Mouse (Mus musculus) CD8-positive naive resting alpha-beta T cell, adult 2 months (primary cell): ENCODE measurements around the gene Slc25a19.
"Not testable (repeated sequence)": the region's sequence is repeated elsewhere in the genome, so short reads cannot be mapped to it uniquely, and the experiment has no call there.

Experiments
- DNase-seq, 2 experiments: peaks; one replicate each; pipeline ENCODE4 v3.0.0; 2022; ENCODE audit warnings: low read depth in 2 of 2, low spot score in 2 of 2

Slc25a19 gene

DNA sequence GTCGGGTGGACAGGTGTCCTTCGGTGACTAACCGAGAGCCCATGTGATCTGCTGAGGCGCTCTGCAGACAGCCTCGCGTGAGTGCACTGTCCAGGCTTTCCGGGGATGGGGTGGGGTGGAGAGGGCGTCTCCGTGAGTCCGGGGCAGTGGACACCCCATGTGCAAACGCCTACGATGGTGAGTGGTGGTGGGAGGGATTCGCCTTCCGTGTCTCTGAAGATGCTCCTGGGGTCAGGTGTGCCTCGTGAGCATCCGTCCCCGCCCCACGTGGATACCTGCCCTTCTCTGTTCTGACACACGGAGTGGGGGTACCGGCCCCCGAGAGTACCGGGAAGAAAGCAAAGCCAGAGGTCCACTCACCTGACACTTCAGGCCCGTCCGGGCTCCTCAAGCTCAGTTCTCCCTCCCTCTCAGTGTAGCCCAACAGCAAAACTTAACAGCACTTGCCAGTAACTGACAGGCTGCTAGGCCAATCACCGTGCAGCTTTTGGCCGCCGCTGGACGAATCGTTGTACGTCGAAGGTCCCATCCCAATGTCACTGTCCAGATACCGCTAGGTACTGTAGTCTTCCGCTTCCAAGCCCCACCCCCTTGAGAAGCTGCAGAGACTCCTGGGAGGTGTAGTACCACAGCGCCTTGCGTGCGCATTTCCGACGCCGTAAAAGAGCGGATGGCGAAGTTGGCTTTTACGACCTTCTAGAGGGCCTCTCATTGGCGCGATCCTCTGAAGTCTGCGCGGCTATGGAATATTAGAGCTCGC lies at the start of gene Slc25a19:
Gene Slc25a19 (minus strand): TSS at position 591 of the 760 bp plus-strand sequence.
- DNase-seq = peak; percentile 92 to 95

DNA sequence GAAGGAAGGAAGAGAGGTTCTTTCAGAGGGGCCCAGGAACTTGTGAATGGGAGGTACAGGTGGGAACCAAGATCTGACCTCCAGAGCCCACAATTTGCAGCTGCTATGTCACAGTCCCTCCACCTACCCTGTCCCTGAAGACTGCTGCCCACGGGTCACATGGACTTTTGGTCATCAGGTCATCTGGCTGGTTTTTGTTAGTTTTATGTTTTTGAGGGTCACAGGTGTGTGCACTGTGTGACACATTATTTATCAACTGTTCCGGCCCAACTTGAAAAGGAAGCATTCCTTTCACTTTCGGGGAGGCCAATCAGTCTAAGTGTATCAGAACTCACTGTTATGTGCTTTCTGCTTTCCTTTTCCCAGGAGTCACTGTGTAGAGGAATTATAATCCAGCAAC lies 49.4 kb upstream of the Slc25a19 start:
- DNase-seq = no peak

DNA sequence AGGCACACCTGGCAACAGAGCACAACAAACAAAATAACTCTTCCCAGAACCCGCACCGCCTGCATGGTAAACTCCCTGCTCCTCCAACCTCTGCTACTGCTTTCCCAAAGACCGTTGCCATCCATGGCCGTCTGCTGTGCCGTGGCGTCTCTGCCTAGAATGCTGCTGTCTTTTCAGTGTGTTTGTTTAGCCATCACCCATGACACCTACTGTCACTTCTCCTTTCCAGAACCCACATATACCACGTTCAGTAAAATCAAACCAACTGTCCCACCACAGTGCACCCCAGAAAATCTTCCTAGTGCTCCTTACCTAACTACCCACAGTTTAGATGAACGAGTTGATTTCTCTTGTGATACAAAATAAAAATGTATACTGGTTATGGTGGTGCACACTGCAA lies 48.6 kb upstream of the Slc25a19 start:
- no peak for DNase-seq

DNA sequence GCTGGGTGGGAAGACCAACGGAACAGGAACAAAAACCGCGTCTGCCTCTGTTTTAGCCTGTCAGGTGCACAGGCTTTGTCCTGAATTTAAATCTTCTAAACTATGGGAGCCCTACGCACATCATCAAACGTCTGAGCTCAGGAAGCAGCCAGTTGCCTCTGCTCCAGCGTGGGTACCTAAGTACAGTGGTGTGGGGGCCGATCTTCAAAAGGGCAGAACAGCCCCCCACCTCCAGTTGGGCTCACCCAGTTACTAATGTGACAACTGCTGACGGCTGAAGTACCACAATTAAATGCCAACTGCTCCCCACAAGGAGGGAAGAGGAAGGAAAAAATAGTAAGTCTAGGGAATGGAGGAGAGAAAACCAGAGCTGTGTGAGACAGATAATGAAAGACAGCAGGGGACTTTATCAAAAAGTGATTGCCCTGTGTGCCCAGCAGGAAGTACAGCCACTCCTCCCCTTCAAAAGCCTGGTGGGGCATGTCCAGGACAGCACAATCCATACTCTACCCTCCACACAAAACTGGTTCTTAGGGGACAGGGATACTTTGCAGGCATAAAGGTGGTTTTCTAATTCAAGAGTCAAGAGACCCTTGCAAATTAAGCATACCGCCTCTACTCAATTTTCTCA lies 46.3 kb upstream of the Slc25a19 start:
- DNase-seq = no peak

DNA sequence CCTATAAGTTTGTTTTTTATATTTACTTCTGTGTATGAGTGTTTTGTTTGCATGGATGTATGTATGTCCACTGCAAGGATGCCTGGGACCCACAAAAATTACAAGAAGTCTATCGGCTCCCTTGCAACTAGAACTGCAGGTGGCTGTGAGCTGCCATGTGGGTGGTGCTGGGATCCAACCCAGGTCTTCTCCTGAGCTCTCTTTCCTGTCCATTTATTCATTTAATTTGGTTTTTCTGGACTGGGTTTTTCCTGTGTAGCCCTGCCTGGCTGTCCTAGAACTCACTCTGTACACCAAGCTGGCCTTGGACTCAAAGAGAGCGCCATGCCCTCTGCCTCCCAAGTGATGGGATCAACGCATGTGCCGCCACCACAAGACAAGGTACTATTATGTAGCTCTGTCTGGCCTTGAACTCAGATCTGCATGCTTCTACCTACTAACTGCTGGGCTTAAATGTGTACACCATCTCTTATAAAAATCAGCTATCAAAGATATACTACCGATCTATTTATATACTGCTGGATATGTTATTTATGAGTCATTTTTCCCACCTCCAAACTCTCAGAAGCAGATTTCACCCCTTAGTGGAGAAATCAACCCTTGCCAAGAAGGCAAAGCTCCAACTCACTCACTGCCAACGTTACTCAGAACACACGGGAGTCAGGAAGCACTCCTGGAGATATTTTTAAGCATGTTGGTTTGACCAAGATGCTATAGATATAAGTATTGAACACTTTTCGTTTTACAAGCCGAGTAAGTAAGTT lies 45.6 kb upstream of the Slc25a19 start:
- no peak for DNase-seq

DNA sequence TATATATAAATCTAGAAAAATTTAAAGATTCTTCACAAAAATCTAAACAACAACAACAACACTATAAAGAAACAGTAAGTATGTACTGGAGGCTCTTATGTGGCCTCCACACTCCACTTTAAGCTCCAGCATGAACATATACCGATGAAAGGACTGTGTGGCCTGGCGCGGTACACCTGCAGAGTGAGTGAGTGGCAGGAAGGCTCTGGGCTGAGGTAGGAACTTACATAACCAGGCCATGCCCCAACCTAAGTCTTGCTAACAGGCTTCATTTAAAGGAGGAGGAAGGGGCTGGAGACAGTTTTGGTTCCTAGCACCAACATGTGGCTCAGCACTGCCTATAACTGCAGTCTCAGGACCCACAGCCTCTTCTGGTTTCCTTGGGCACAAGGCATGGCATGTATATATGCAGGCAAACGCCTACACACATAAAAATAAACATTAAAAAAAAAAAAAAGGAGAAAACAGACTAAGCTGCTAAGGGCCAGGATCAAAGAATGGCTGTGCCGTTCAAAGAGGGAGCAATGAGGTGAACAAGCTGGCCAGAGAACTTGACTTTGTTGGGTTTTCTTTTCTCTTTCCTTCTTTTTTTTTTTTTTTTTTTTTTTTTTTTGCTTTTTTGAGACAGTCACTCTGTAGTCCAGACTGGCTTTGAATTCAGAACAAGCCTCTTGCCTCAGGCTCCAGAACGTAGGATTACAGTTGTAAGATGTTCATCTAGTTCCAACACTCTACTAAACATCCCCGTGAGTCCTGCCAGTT lies 44.3 kb upstream of the Slc25a19 start:
- DNase-seq = no peak

DNA sequence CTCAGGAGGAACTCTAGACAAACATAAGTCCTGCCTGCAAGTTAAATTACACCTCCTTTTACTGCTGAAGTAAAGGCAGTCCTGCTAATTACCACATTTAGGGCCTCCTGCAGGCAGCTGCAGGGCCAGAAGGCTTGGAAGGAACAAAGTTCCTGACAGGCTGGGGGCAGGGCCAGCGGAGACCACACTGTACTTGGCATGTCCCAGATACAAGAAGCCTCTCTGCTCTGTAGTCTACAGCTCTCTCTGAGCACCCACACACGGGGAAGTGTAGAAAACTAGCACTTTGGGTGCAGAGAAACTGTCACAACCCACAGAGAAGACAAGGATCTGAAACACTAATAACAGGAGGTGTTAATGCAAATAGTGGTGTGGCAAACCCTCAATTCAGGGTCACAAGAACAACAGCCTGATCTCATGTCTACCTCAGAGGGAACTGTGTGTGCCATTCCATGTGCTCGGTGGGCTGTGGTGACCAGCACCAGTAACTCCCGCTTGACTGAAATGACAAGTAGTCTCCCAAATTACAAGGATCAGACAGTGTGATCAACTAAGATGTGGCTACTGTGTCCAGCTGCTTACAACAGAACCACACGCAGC lies 42.5 kb upstream of the Slc25a19 start:
- DNase-seq = no peak

DNA sequence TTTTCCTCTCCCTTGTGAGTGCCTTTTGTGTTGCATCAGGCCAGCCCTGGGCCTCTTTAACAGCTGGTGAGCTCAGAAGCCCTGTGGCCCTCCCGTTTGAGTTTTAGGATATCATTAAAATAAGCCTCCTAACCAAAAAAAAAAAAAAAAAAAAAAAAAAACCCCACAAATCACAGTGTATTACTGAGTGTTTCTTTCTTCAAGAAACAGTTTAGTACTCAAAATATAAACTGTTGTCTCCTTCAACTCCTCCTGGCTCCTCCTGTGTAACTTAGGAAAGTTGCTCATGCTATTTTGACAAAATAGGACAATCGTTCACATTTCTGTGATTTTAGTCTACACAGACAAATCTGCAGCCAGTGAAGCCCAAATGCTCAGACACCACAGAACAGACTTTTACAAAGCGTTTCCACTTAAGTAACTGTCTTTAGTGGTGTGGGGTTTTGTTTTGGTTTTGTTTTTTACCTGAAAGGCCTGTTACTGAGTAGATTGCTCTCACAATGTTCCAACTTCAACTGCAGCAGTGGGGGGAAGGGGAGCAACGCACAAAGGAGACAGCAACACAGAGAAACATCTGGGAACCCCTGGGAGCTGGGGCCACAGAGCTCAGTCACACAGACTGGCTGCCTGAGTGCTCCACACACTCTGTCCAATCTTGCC lies 35.7 kb upstream of the Slc25a19 start:
- DNase-seq = no peak

DNA sequence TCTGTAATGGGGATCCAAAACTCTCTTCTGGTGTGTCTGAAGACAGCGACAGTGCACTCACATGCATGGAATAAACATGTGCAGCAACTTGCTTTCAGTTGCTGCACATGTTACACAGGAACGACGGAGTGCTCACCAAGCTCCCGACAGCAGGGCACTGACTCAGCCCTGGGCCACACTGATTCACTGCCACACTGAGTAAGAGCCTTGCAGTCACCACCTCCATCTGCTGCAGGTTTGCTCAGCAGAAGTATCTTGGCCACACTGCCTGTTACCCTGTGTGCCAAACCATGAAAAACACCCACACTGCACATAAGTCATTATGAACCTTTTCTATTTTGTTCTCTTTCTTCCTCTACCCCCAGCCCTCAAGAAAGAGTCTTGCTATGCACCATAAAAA lies 32.3 kb upstream of the Slc25a19 start:
- no peak for DNase-seq

DNA sequence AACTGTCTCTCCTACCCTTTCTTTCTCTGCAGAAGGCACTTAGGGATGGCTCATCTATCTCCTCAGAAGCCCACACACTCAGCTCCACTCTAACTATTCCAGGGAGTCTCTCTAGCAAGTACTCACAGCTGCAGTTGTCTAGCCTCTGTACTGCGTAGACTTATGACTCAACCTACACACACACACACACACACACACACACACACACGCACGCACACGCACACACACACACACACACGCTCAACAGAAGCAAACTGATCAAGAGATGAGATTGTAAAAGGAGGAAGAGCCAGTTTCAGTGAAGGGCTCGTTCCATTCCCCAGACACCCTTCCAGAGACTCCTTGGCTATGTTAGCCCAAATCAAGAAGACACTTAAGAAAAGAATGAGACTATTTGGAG lies 30.4 kb upstream of the Slc25a19 start:
- DNase-seq = no peak

DNA sequence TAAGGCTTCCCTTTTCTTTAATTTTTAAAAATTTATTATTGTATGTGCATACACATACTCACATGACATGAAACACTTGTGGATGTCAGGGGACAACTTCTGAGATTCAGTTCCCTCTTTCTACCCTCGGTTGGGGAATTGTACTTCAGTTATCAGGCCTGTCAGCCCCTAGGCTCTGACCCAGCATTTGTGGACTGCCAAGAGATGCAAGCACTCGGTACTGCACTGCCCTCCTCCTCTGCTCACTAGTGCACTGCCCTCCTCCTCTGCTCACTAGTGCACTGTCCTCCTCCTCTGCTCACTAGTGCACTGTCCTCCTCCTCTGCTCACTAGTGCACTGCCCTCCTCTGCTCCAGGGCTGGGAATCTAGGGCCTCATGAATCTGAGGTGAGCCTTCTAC lies 26.0 kb upstream of the Slc25a19 start:
- no peak for DNase-seq

DNA sequence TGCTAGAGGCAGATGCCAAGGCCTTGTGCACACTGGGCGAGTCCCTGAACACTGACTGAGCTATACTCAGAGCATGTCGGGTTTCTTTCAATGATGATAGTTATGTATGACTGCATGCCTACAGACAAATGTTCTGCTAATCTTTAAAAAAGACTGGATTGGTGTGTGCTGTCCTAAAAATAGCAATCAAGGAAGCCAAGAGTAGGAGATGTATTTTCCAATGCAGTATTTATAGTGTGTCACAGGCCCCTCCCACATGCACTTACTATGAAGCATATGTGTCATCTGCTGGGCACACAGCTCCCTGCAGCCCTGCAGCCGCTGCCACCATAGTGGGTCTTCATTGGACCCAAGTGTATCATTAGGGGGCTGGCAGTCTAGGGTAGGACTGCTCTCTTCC lies 25.1 kb upstream of the Slc25a19 start:
- DNase-seq = no peak

DNA sequence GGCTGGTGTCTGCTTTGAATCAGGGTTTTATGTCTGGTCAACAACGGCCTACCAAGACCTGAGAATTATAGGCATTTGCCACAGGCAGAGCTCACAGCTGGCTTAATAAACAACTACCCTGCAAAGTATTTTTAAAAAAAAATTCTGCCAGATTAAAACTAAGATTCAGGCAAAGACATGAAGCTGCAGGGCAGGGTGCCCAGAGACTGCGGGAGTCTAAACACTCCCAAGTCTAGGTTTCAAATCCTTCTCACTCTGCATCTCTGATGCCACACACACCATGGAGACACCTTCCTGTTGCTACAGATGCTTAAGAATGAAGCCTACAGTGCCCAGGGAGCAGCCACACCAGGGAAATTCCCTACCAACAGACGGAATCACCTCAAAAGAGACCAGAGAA lies 23.6 kb upstream of the Slc25a19 start:
- no peak for DNase-seq

DNA sequence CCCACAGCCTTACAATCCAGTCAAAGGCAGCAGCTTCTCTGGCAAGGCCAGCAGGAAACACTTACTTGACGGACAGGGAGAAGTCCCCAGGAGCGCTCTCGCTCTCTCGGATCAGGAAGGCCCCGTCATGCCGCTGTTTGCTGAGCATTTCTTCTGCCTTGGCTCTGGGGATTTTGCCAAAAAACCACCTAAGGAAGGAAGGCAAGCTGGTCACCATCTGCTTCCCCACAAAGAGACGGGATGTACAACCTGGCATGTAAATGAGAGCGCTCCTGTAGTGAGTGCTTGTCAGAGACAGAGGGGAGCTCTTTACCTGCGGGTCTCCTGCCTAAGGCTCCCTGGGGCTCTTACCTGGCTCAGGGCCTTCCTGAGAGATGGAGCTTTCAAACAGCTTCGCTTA lies 21.6 kb upstream of the Slc25a19 start:
- no peak for DNase-seq

DNA sequence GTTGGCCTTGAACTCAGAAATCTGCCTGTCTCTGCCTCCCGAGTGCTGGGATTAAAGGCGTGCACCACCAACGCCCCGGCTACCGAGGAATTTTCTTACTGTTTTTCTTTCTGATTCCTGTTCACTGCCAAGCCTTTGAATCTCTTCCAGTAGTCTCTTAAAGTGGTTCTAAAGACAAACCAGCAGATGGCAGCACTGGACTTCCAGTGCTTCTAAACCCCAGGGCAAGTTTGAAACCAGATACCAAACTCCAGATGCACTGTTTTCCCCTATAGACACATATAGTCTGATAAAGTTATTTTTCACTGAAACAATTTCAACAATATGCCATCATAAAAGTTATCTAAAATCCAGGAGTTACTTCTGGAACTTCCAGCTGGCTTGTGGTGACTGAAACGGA lies 19.4 kb upstream of the Slc25a19 start:
- peak; percentile 48 to 67 for DNase-seq

DNA sequence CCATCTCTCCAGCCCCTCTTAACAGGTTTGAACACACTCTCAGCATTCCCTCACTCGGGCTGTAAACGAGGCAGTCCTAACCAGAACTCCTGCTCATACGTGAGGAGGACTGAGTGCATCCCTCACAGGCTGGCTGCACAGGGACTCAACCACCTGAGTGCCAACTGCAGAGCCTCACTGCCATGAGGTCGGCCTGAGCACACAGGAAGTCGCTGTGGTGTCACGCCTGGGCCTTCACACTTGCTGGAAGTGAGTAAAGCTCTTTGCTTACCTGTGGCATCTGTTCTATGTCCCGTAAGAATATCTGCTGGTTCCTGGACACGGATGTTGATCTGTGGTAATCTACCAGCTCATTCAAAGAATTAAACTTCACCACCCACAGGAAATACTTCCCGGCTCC lies 18.3 kb upstream of the Slc25a19 start:
- no peak for DNase-seq

DNA sequence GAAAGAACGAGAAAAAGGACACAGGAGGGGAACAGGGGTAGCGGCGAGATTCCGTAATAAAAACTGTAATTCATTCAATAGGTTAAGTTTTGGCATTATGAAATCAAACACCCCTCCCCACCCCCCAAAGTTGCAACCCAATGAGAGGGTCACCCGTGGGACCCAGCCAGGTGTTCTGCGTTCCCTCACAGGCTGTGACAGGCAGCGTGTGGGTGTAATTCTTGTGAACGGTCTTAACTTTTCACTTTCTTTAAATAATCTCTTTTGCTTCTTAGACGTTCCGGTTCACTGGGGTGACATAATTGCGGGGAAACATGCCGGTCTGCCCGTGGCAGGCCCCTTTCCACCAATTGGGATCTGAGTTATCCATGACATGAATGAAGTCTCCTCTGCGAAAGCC lies 17.4 kb upstream of the Slc25a19 start:
- DNase-seq = not testable (repeated sequence)

DNA sequence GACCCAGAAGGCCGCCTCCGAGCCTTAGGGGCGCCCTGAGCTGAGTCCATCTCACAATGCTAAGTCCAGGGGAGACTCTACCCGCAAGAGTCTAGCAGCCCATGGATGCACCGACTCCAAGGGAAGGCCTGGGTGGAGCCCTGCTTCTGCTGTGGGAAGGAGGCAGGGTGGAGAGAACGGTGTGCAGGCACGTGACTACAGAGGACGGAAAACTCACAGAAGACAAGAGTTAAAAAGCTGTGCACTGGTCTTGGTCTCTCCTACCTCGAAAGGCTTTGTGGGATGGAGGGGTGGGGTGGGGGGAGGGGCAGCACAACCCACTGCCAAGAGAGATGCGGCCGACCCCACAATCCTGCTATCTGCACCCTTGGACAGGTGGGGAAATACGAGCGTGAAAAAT lies 16.2 kb upstream of the Slc25a19 start:
- no peak for DNase-seq

DNA sequence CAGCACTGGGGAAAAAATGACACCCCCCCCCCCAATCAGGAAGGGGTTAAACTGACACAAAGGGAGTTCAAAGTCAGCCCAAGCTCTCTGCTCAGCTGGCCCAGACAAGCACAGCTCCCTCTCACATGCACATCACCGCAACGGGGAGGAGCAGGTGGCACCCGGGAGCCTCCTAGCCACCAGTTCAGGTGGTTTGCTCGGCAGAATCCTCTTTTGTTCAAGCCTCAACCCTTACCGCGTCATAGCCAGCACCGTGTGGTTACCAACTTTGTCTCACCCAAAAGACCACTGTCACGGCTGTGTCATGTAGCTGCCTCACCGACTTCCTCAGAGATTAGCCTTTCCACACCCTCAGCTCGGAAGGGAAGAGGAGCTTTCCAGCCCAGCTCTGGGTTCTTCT lies 15.2 kb upstream of the Slc25a19 start:
- peak; percentile 47 to 50 for DNase-seq

DNA sequence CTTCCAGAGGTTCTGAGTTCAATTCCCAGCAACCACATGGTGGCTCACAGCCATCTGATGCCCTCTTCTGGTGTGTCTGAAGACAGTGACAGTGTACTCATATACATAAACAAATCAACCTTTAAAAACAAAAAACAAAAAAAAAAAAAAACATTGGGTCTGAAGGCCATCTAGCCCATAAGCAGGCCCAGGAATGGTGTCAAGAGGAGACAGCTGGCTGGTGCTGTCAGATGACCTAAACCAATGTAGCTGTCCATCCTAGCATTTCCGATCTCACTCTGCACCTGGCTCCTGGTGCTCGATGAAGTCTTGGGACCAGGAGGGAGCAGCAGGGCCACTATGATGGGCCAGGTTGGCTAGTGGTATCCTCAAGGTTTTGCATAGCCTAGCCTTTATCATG lies 14.6 kb upstream of the Slc25a19 start:
- no peak for DNase-seq

DNA sequence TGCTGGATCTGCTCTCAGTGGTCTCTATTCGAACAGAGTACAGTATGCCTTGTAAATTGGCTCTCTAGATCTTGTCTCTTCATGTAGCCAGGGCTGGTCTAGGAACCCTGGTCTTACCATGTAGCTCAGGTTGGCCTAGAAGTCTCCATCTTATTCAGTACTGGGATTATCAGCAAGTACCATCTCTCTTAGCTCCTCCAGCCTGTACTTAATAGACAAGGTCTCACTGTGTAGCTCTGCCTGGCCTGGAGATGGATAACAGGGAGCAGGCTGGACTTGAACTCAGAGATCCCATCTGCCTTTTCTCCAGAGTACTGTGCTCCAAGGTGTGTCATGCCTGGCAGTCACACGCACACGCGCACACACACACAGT lies 13.6 kb upstream of the Slc25a19 start:
- no peak for DNase-seq
